Mouse (Mus musculus) stomach, postnatal 0 days (tissue): ENCODE measurements around the gene Olfr414.

Source experiments
- CTCF ChIP-seq: IDR thresholded peaks from 2 replicates; pipeline ENCODE4 v1.5.1; 2016; ENCODE audit warnings: antibody characterized with exemption, low read depth, mild to moderate bottlenecking, moderate library complexity
- EP300 ChIP-seq: optimal IDR thresholded peaks from 2 replicates; pipeline ENCODE3; 2016; ENCODE audit warnings: antibody characterized with exemption

- TF ChIP-seq CTCF (no peak), EP300 (no peak)
Measured at GRCm38 (mm10) chr1:174423764-174424163, at the start of gene Olfr414.
